Mouse (Mus musculus) mesoderm, embryonic 11.5 days (tissue): Measurements from ENCODE around the gene Pctp.

Experiments used
- DNase-seq: peaks from one replicate; pipeline ENCODE4 v3.0.0-alpha.2; 2012; ENCODE audit warnings: low read depth, low spot score

The Pctp gene

GRCm38 (mm10) chr11:90002231-90002986, at the start of gene Pctp:
TSS of gene Pctp (minus strand) at chr11:90002894.
- peak; percentile 91 for DNase-seq

DNA sequence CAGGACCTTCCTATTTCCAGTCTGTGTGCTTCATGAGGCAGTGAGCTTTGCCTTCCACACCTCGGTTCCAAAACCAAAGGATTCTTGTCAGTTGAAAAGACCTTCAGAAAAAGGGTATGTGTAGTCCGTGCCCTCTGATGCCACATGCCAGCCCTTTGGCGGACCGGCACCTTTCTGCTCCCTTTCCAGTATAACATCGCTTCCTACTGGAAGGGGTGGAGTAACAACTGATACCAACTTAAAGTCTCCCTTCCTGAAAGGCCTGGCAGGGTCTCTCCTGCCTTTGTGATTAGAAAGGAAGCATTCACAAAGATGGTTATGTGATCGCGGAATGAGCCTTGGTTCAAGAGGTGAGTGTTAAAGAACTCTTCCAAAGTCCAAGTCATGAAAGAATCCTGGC, 47.3 kb upstream of the Pctp start:
- DNase-seq, result no peak

- DNase-seq, result no peak
Measured at GRCm38 (mm10) chr11:90047271-90047670, 44.6 kb upstream of the Pctp start.

GRCm38 (mm10) chr11:90046211-90046610, 43.5 kb upstream of the Pctp start:
- no peak for DNase-seq

DNA sequence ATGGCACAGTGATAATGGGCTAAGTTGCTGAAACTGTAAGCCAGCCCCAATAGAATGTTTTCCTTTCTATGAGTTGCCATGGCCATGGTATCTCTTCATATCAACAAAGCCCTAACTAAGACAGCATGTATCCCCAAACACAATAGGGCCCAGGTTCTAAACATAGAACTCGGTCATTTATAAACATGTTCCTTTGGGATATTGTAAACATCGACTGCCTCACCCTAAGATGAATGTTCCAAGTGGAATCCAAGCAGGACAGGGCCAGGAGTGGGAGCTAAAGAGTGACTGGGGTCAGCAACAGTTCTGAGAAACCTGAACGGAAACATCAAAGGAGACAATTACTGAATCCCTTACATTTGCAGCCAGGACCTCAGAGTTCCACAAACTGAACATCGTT, 41.8 kb upstream of the Pctp start:
- no peak for DNase-seq

DNA sequence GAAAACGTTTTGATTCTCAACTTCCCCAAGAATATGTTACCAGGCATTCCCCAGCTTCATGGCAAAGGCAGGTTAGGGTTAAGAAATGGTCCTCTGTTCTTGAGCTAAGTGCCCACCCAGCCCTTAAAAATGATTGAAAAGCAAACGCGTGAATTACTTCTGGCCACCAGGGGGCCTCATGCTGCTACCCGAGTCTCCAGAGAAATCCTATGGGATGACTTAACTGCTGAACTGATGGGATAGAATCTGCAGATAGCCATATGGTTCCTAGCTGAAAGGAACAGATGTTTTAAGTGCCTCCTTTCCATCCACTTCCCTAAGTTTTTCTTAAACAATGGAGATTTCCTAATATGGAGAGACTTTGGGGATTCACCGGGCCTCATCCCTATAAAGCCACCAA, 35.3 kb upstream of the Pctp start:
- DNase-seq, result peak; percentile 70

DNA sequence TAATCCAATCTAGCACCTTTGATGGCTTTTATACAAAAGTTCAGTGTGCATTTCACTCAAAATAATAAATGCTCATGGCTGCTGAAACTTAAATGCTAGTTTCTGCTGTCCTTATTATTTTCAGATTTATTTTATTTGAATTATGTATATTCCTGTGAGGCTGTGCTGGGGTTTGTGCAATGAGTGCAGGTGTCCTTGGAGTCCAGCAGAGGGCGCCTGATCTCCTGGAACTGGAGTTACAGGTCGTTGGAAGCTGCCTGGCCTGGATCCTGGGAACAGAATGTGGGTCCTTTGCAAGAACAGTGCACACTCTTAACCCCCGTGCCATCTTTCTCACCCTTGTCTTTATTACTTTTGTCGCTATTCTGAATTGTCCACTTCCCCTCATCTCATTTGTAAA, 33.7 kb upstream of the Pctp start:
- no peak for DNase-seq

DNA sequence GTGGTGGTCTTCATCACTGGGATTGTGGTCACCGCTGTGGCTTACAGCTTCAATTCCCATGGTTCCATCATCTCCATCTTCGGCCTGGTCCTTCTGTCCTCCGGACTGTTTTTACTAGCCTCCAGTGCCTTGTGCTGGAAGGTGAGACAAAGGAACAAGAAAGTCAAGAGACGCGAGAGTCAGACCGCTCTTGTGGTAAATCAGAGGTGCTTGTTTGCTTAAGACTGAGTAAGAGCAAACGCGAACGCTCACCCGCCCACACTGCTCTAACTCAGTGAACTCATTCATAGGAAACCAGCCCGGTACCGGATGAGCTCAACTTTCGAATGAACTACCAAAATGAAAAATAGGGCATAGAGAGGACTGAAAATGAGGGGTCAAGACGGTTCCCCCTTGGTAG, 32.8 kb upstream of the Pctp start:
- DNase-seq, result no peak

DNA sequence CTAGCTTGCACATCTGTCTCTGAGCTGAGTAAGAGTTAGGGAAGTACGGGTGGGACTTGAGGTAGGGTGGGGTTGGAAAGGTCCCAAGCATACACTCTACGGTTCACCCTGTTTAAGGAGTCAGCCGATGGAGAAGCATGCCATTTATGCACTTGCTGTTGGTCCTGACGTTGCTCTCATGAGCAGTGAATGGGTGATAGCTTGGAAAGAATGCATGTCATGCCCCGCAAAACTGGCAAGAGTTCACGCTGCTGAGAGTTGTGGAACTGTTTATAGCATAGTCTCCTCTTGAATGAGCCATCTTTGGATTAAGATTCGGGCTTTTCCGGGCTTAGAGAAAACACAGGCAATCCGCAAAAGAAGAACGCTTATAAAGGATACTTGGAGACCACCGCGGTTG, 32.0 kb upstream of the Pctp start:
- DNase-seq, result no peak

- no peak for DNase-seq
Measured at GRCm38 (mm10) chr11:90033442-90033841, 30.7 kb upstream of the Pctp start.

GRCm38 (mm10) chr11:90032807-90033206, 30.1 kb upstream of the Pctp start:
- DNase-seq, result no peak

GRCm38 (mm10) chr11:90031076-90031475, 28.4 kb upstream of the Pctp start:
- DNase-seq, result no peak

GRCm38 (mm10) chr11:90030557-90030956, 27.9 kb upstream of the Pctp start:
- DNase-seq, result peak; percentile 74

- DNase-seq, result no peak
Measured at GRCm38 (mm10) chr11:90029841-90030398, 27.2 kb upstream of the Pctp start, which contains the start of gene Tmem100. TSS of gene Tmem100 (plus strand) at chr11:90030348.

GRCm38 (mm10) chr11:90029354-90029753, 26.7 kb upstream of the Pctp start:
- no peak for DNase-seq

DNA sequence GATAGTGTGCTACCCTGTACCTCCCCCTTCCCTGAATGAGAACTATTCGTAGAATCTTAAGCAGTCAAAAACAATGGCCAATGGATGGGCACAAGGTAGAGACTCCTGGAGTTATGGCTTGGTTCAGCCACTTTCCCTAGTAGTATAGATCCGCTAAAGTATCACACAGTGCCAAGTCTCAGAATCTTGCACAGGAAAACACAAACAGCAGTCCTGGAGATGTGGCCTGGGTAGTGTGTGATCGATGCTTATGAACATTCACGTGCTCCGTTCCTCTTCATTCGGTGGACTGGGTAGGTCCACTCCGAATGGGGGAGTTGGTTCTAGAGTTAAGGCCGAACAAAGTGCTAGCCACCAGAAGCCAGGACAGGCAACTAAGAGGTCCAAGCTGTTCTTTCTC, 26.1 kb upstream of the Pctp start:
- no peak for DNase-seq

- DNase-seq, result no peak
Measured at GRCm38 (mm10) chr11:90027216-90027615, 24.5 kb upstream of the Pctp start.

DNA sequence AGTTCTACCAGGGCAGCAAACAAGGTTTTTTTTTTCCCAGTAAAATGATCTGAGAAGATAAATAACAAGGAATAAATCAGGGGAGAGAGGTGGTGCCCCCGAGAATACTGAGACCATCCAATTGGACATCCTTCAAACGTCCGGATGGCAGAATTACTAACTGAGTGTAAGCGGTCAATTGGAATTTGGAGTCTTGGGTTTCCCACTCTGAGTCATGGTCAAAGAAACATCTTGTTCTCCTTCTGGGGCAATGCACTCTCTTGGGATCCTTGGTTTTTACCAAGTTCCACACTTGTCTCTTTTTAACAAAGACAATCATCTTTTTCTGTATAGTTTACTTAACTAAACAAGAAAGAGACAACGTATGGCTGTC, 24.1 kb upstream of the Pctp start:
- no peak for DNase-seq

DNA sequence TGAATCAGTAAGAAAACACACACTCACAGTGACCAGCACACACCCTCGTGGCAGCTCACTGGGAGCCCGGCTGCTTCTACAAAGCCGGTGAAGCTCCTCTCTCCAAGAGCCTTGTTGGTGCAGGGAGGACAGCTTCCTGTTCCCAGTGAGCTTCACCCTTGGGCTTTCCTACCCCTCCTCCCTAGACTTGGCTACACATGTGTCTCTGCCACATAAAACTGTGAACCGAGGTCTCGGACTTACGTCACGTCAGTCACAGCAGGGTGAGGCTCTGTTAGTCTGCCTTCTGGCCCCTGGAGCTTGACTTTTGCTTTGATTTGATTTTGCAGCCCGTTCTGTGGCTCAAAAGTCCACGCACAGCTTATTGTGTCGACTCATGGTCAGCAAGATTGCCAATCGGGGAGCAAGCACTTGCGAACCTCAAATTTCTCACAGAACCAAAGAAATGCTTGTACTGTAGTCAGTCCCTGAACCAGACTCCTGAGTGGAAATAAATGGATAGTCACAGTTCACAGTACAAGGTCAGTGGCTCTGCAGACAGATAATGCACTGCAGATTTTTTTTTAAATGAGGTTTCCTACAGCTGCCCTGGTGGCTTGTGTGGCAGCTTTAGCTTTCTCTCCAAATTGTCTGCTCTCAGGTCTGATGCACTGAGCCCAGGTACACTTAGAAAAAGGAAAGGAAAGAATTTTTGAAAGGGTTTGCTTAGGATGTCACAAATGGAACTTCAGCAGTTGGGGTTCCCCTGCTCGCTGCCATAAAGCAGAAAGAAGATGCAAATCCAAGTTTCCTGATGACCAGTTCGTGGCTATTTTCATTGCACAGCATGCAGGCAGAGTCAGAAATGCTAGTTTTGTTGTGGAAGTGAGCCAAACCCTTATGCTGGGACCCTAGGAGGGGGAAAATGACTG, 23.5 kb upstream of the Pctp start:
- no peak for DNase-seq

DNA sequence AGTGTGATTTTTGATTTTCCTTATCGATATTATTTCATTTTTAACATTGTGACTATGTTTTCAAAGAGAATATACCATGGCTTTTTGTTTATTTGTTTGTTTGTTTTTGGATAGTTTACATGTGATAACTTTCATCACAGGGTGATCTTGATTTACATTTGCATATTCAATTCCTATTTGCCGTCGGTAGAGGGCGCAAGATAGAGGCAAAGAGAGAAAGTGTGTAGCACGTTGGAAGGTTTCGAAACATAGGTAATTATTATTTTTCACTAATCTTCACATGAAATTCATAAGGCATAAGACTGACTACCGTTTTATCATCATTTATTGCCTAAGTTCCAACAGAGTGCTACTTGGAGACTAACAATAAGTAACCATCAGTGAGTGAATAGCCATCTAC, 16.5 kb upstream of the Pctp start:
- peak; percentile 57 for DNase-seq

- no peak for DNase-seq
Measured at GRCm38 (mm10) chr11:90015281-90015680, 12.6 kb upstream of the Pctp start.

DNA sequence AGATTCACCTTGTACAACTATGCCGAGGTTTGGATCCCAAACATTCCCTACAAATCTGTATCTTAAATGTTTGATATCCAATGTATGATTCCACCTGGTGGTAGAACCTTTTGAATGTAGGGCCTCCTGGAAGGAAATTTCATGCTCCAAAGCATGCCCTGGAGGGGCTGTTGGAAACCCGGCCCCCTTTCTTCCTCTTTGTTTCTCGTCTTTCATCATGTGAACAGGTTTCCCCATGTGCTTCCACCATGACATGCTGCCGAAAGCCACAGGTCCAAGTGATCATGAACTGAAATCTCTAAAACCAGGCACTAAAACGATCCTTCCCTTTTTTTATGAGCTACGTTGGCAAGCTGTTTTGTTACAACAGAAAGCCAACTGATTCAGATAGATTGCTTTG, 11.0 kb upstream of the Pctp start:
- no peak for DNase-seq
